Mouse (Mus musculus): ENCODE measurements at regions not wholly inside any gene's neighbourhood (a gene's known extent, or its start where the extent isn't known, plus 50 kb on each side); places are given as distances from the start of the nearest gene placed in this dataset.

GRCm38 (mm10) chr1:174999265-175000200, 77.9 kb upstream of the Grem2 start:
- Histone ChIP-seq H3K36me3 (ENCODE audit: control insufficient read depth, insufficient read depth, low read length) (no peaks in the 10 kb centered on the region), H3K9ac (ENCODE audit: low read depth, low read length) (no peak overlapping the region), H3K27ac (no peak overlapping the region), H3K27me3 (ENCODE audit: control insufficient read depth, insufficient read depth, low read length) (no peaks in the 10 kb centered on the region), H3K79me2 (replicated peaks; ENCODE audit: control insufficient read depth, insufficient read depth, low read length) (no peaks in the 10 kb centered on the region), H3K4me1 (ENCODE audit: control insufficient read depth, insufficient read depth, low read length) (no peaks in the 10 kb centered on the region), H3K4me3 (no peak overlapping the region)
- intact Hi-C loops (cut with DNase I), result loop anchor here (5.0 kb wide), 1 partner anchor 402 kb away; no protein-coding TSS in a partner anchor
- DNase-seq, result no peak
- WGBS, result 51% methylated on average over 8 of the region's 8 CpGs
- TF ChIP-seq EP300 (IDR thresholded peaks at IDR 0.05; ENCODE audit: insufficient read depth, low read depth, low read length), result no peak
- TF ChIP-seq CTCF (IDR thresholded peaks at IDR 0.05), result peak; percentile 58
- TF ChIP-seq POLR2A (IDR thresholded peaks at IDR 0.05; ENCODE audit: insufficient read depth, low read depth, low read length), result no peak

GRCm38 (mm10) chr1:174992520-174992919, 70.9 kb upstream of the Grem2 start:
- Histone ChIP-seq H3K79me2 (replicated peaks; ENCODE audit: control insufficient read depth, insufficient read depth, low read length) (no peaks in the 10 kb centered on the region), H3K9ac (ENCODE audit: low read depth, low read length) (no peak overlapping the region), H3K4me1 (ENCODE audit: control insufficient read depth, insufficient read depth, low read length) (no peaks in the 10 kb centered on the region), H3K27me3 (ENCODE audit: control insufficient read depth, insufficient read depth, low read length) (no peaks in the 10 kb centered on the region), H3K4me3 (no peak overlapping the region), H3K27ac (no peak overlapping the region), H3K36me3 (ENCODE audit: control insufficient read depth, insufficient read depth, low read length) (no peaks in the 10 kb centered on the region)
- intact Hi-C loops (cut with DNase I), result no loop called here
- 59% methylated on average over 4 of the region's 4 CpGs for WGBS
- no peak for DNase-seq
- TF ChIP-seq CTCF (IDR thresholded peaks at IDR 0.05), result no peak
- no peak for TF ChIP-seq EP300 (IDR thresholded peaks at IDR 0.05; ENCODE audit: insufficient read depth, low read depth, low read length)
- no peak for TF ChIP-seq POLR2A (IDR thresholded peaks at IDR 0.05; ENCODE audit: insufficient read depth, low read depth, low read length)

- no peak overlapping the region for H3K27ac ChIP-seq
- 66% methylated on average over 5 of the region's 5 CpGs for WGBS
- no peak overlapping the region for H3K4me3 ChIP-seq
- H3K27me3 ChIP-seq (ENCODE audit: control insufficient read depth, insufficient read depth, low read length), result no peaks in the 10 kb centered on the region
- TF ChIP-seq POLR2A (IDR thresholded peaks at IDR 0.05; ENCODE audit: insufficient read depth, low read depth, low read length), result no peak
- no peak for TF ChIP-seq EP300 (IDR thresholded peaks at IDR 0.05; ENCODE audit: insufficient read depth, low read depth, low read length)
- TF ChIP-seq CTCF (IDR thresholded peaks at IDR 0.05), result no peak
- no peaks in the 10 kb centered on the region for H3K36me3 ChIP-seq (ENCODE audit: control insufficient read depth, insufficient read depth, low read length)
- no peak overlapping the region for H3K9ac ChIP-seq (ENCODE audit: low read depth, low read length)
- H3K4me1 ChIP-seq (ENCODE audit: control insufficient read depth, insufficient read depth, low read length), result no peaks in the 10 kb centered on the region
- DNase-seq, result no peak
- intact Hi-C loops (cut with DNase I), result no loop called here
- no peaks in the 10 kb centered on the region for H3K79me2 ChIP-seq (replicated peaks; ENCODE audit: control insufficient read depth, insufficient read depth, low read length)
Measured at GRCm38 (mm10) chr1:174988590-174988989, 67.0 kb upstream of the Grem2 start.

DNA sequence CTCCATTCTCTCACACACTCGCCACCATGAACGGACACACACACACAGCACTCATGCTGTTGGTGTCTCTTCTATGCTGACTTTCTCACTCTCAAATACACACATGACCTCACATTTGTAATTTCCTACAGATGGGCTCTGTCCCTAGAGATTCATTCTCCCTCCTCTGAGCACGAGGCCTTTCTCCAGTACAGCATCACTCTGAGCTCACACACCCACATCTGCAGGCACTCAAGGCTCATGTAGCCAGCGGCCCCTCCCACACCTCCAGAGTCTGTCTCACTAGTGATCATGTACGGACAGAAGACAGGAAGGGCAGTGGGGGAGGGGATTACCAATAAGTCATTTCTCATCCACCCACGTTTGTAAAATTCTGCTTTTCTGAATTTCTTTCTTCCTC, 50.3 kb upstream of the Grem2 start:
- H3K27ac ChIP-seq, result no peak overlapping the region
- H3K79me2 ChIP-seq (replicated peaks; ENCODE audit: control insufficient read depth, insufficient read depth, low read length), result no peaks in the 10 kb centered on the region
- no peak overlapping the region for H3K9ac ChIP-seq (ENCODE audit: low read depth, low read length)
- 46% methylated on average over 6 of the region's 6 CpGs for WGBS
- intact Hi-C loops (cut with DNase I), result no loop called here
- H3K4me1 ChIP-seq (ENCODE audit: control insufficient read depth, insufficient read depth, low read length), result no peaks in the 10 kb centered on the region
- H3K36me3 ChIP-seq (ENCODE audit: control insufficient read depth, insufficient read depth, low read length), result no peaks in the 10 kb centered on the region
- no peaks in the 10 kb centered on the region for H3K27me3 ChIP-seq (ENCODE audit: control insufficient read depth, insufficient read depth, low read length)
- DNase-seq, result no peak
- TF ChIP-seq CTCF (IDR thresholded peaks at IDR 0.05), result no peak
- H3K4me3 ChIP-seq, result no peak overlapping the region
